Mouse (Mus musculus): ENCODE results near the gene Ppp1r37. TPM values are rescaled to one million over a fixed set of nuclear protein-coding genes. Genes with fewer than 3 reads are reported as not detected.

Gene Ppp1r37
- polyA plus RNA-seq, 1 experiment from 2014 or later = 3.1 TPM

DNA sequence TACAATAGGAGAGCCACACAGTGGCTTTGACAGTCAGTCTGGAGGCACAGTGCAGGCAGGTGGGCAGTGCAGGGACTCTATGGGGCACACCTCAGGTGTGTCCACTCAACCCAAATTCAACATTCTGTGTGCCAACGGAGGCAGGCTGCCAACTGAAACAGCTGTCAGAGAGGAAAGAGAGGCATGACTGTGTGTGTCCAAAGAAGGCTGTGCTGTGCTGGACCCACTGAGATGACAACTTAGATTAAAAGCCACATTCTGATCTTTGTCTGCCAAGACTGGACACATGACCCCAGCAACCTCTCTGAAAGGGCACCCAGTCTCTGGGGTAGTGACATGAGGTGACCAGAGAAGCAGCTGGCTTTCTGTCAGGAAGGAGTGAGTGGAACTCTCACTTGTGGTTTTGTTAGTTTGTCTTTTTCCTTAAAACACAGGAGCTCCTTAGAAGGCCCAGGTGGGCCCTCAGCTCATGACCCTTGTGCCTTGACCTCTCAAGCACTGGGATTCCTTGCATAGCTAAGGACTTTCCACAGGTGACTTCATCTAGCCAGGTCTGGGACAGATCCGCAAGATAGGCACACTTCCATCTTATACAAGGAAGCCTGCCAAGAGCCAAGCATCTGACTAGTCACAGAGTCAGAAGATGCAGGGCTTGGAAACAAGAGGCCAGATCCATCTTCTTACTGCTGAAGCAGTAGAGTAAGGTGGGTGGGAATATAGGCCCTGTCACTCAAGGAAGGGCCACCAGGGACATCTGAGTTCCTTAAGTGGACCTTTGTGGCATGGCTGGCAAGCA lies 21.9 kb downstream of the Ppp1r37 start:
- no peak for ATAC-seq (replicated peaks; ENCODE audit: low FRiP score)
- no peak overlapping the region for H3K4me3 ChIP-seq (ENCODE audit: low read depth, low read length)
- no peaks in the 10 kb centered on the region for H3K9me3 ChIP-seq (ENCODE audit: control insufficient read depth, low read length)
- no peaks in the 10 kb centered on the region for H3K27me3 ChIP-seq (replicated peaks; ENCODE audit: control insufficient read depth, insufficient read depth, low read length)
- H3K4me2 ChIP-seq = no peak overlapping the region
- no peak overlapping the region for H3K27ac ChIP-seq (ENCODE audit: low read depth, low read length)
- no peak overlapping the region for H3K9ac ChIP-seq (ENCODE audit: low read depth, low read length)
- no peak for DNase-seq (ENCODE audit: low spot score)
- H3K36me3 ChIP-seq (ENCODE audit: control insufficient read depth, insufficient read depth, low read length) = 0 out of 2 replicates have a peak, but pooled peaks cover 2% of the 10 kb centered on the region
- 92% methylated on average over 2 of the region's 2 CpGs for WGBS
- peaks cover 2% of the 10 kb centered on the region; the same call in 1 of the 2 replicates for H3K4me1 ChIP-seq (replicated peaks; ENCODE audit: control insufficient read depth, insufficient read depth, low read length)

DNA sequence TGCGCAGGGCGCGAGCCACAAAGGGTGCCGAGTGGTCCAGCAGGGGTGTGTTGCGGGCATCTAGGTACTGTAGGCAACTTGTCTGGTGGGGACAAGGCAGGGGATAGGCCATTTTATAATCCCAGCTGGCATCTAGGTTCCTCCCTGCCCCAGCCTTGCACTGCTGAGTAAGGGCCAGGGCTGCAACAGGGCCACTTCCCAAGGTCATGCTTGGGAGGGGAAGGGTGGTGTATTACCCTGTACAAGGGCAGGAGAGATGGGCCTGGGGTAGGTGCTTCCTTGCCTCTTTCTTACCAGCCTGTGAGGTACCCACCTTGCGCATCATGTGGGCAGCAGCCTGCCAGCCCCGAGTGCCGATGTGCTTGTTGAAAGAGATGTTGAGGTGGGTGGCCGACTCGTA lies 28.2 kb downstream of the Ppp1r37 start:
- Histone ChIP-seq H3K9ac (ENCODE audit: low read depth, low read length) (no peak overlapping the region), H3K4me1 (replicated peaks; ENCODE audit: control insufficient read depth, insufficient read depth, low read length) (no peaks in the 10 kb centered on the region), H3K36me3 (ENCODE audit: control insufficient read depth, insufficient read depth, low read length) (peaks cover 50% of the 10 kb centered on the region), H3K27ac (ENCODE audit: low read depth, low read length) (no peak overlapping the region), H3K9me3 (ENCODE audit: control insufficient read depth, low read length) (no peaks in the 10 kb centered on the region), H3K4me3 (ENCODE audit: low read depth, low read length) (no peak overlapping the region), H3K27me3 (replicated peaks; ENCODE audit: control insufficient read depth, insufficient read depth, low read length) (no peaks in the 10 kb centered on the region), H3K4me2 (no peak overlapping the region)
- ATAC-seq (replicated peaks; ENCODE audit: low FRiP score) (no peak), DNase-seq (ENCODE audit: low spot score) (no peak)
- WGBS = 96% methylated on average over 10 of the region's 10 CpGs

DNA sequence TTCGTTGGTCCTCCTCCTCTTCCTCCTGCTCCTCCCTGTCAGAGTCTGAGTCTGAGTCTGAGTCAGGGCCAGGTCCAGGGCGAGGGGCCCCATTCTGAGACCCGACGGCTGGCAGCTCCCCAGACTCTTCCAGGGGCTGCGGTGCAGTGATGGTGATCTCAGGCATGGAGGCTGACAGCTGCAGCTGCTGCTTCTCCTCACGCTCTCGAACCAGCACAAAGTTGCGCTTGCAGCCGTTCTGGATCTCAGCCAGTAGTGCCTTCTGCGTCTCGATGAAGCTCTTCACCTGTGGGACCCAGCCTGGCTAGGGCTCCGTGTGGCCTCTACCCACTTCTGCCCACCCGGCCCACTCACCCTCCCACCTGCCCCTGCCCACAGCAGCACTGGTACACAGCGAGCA lies 30.6 kb downstream of the Ppp1r37 start:
- Histone ChIP-seq H3K4me1 (replicated peaks; ENCODE audit: control insufficient read depth, insufficient read depth, low read length) (no peaks in the 10 kb centered on the region), H3K4me3 (ENCODE audit: low read depth, low read length) (no peak overlapping the region), H3K9ac (ENCODE audit: low read depth, low read length) (no peak overlapping the region), H3K27ac (ENCODE audit: low read depth, low read length) (no peak overlapping the region), H3K9me3 (ENCODE audit: control insufficient read depth, low read length) (no peaks in the 10 kb centered on the region), H3K4me2 (no peak overlapping the region), H3K27me3 (replicated peaks; ENCODE audit: control insufficient read depth, insufficient read depth, low read length) (no peaks in the 10 kb centered on the region), H3K36me3 (ENCODE audit: control insufficient read depth, insufficient read depth, low read length) (peaks cover 54% of the 10 kb centered on the region)
- ATAC-seq (replicated peaks; ENCODE audit: low FRiP score) = no peak
- DNase-seq (ENCODE audit: low spot score) = no peak
- 91% methylated on average over 14 of the region's 14 CpGs for WGBS

DNA sequence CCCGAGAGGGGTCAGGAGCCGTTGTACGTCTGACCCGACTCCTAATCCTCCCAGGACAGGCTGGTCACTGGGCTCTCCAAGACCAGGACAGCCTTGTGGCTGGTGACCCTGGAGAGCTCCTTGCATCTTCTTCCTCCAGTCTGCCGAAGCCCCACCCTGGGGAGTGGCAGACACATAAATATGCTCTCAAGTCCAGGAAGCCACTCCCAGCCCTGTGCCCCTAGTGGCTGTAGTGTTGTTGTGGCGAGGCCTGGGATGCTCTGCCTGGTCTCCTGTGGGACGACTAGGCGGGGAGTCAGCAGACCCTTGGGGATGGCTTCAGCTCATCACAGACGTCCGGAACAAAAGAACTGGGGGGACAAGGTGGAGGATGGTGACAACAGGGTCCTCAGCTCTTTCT lies 31.8 kb downstream of the Ppp1r37 start:
- Histone ChIP-seq H3K9me3 (ENCODE audit: control insufficient read depth, low read length) (no peaks in the 10 kb centered on the region), H3K4me2 (no peak overlapping the region), H3K36me3 (ENCODE audit: control insufficient read depth, insufficient read depth, low read length) (peaks cover 54% of the 10 kb centered on the region), H3K4me3 (ENCODE audit: low read depth, low read length) (no peak overlapping the region), H3K27ac (ENCODE audit: low read depth, low read length) (no peak overlapping the region), H3K9ac (ENCODE audit: low read depth, low read length) (no peak overlapping the region), H3K4me1 (replicated peaks; ENCODE audit: control insufficient read depth, insufficient read depth, low read length) (no peaks in the 10 kb centered on the region), H3K27me3 (replicated peaks; ENCODE audit: control insufficient read depth, insufficient read depth, low read length) (no peaks in the 10 kb centered on the region)
- DNase-seq (ENCODE audit: low spot score) (no peak), ATAC-seq (replicated peaks; ENCODE audit: low FRiP score) (no peak)
- 81% methylated on average over 10 of the region's 10 CpGs for WGBS

DNA sequence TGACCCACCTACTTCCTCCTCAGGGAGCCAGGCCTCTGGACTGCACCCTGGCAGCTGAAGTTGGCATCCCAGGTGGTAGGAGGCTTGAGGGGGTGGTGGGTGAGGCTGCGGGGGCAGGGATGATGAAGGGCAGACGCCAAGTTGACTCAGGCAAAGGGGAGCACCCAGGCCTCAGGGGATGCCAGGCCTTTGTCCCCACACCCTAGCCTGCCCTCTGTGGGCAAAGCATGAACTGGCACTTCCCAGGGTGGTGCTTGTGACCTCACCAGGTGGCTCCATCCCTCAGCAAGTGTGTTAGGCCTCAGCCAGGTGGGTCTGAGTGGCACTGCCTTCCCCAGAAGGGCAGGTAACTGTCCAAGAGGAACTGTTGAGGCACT lies 37.8 kb downstream of the Ppp1r37 start:
- 59% methylated on average over 2 of the region's 2 CpGs for WGBS
- H3K9me3 ChIP-seq (ENCODE audit: control insufficient read depth, low read length) = no peaks in the 10 kb centered on the region
- H3K27me3 ChIP-seq (replicated peaks; ENCODE audit: control insufficient read depth, insufficient read depth, low read length) = peaks cover 56% of the 10 kb centered on the region
- no peak overlapping the region for H3K4me2 ChIP-seq
- no peak for DNase-seq (ENCODE audit: low spot score)
- ATAC-seq (replicated peaks; ENCODE audit: low FRiP score) = no peak
- peaks cover 8% of the 10 kb centered on the region; the same call in 1 of the 2 replicates for H3K36me3 ChIP-seq (ENCODE audit: control insufficient read depth, insufficient read depth, low read length)
- H3K27ac ChIP-seq (ENCODE audit: low read depth, low read length) = no peak overlapping the region
- H3K4me1 ChIP-seq (replicated peaks; ENCODE audit: control insufficient read depth, insufficient read depth, low read length) = peaks cover 19% of the 10 kb centered on the region
- no peak overlapping the region for H3K4me3 ChIP-seq (ENCODE audit: low read depth, low read length)
- no peak overlapping the region for H3K9ac ChIP-seq (ENCODE audit: low read depth, low read length)

DNA sequence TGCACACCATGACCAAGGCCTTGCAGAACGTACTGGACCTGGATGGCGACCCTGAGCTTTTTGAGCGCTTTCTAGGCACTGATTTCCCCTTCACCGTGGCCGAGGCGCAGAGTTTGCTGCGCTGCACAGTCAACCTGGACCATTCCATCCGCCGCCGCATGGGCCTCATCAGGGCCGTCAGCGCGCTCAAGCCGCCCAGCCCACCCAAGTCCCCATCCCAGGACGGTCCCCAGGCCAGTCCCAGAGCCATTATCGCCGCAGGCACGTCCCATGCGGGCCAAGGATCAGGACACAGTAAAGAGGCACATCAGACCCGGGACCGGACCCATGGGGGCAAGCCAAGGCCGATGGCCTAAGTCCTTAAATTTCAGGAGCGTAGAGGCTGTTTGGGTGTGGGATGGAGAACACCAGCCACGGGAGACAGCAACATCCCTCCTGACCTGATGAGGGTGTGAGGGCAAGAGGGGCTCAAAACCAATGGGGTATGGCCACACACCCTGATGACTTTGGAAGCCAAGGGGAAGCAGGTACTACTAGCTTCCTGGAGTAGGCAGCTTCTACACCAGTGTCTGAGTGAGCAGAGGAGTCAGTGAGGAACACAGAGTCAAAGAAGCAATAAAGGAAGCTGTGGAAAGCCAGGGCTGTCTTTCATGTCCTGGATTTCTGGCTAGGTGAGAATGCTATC lies 38.3 kb downstream of the Ppp1r37 start:
- Histone ChIP-seq H3K4me2 (peak overlapping the region; percentile 84), H3K9me3 (ENCODE audit: control insufficient read depth, low read length) (no peaks in the 10 kb centered on the region), H3K27ac (ENCODE audit: low read depth, low read length) (no peak overlapping the region), H3K27me3 (replicated peaks; ENCODE audit: control insufficient read depth, insufficient read depth, low read length) (peaks cover 61% of the 10 kb centered on the region), H3K36me3 (ENCODE audit: control insufficient read depth, insufficient read depth, low read length) (peaks cover 5% of the 10 kb centered on the region; the same call in 1 of the 2 replicates), H3K9ac (ENCODE audit: low read depth, low read length) (no peak overlapping the region; the same call in 1 of the 2 replicates), H3K4me1 (replicated peaks; ENCODE audit: control insufficient read depth, insufficient read depth, low read length) (peaks cover 24% of the 10 kb centered on the region), H3K4me3 (ENCODE audit: low read depth, low read length) (peak overlapping the region; percentile 46)
- 14% methylated on average over 24 of the region's 24 CpGs for WGBS
- no peak for ATAC-seq (replicated peaks; ENCODE audit: low FRiP score)
- DNase-seq (ENCODE audit: low spot score) = no peak

DNA sequence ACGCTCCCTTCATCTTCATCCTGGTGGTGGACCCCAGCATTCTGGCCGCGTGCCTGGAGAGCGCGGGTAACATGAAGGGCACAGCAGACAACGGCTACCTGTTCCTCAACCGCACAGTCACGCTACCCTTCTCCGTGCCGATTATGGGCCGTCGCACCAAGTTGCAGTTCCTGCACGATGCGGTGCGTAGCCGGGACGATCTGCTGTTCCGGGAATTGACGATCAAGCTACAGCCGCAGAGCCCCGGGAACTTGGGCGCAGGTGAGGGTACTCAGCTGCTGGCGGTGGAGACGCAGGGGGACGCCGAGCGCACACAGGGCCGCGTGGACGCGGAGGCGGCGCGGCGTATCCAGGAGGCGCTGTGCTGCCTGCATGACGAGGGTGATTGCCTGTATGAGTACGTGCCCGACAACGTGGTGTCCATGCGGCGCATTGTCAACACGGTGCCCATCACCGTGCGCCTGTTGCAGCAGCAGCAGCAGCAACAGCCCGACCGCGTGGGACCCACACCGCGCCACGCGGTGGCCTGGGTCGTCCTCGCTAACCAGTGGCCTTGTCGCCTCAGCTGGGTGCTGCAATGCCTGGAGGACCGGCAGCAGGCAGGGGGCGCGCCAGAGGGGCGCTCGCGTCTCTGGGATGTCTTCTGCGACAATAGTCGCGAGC lies 39.0 kb downstream of the Ppp1r37 start:
- DNase-seq (ENCODE audit: low spot score) = peak; percentile 78
- H3K36me3 ChIP-seq (ENCODE audit: control insufficient read depth, insufficient read depth, low read length) = 0 out of 2 replicates have a peak, but pooled peaks cover 1% of the 10 kb centered on the region
- WGBS = 3% methylated on average over 62 of the region's 64 CpGs
- H3K9ac ChIP-seq (ENCODE audit: low read depth, low read length) = peak overlapping the region; percentile 41
- peak; percentile 37; the same call in 1 of the 2 replicates for ATAC-seq (replicated peaks; ENCODE audit: low FRiP score)
- H3K9me3 ChIP-seq (ENCODE audit: control insufficient read depth, low read length) = no peaks in the 10 kb centered on the region
- peak overlapping the region; percentile 46 for H3K4me3 ChIP-seq (ENCODE audit: low read depth, low read length)
- peak overlapping the region; percentile 84 for H3K4me2 ChIP-seq
- H3K4me1 ChIP-seq (replicated peaks; ENCODE audit: control insufficient read depth, insufficient read depth, low read length) = peaks cover 26% of the 10 kb centered on the region
- H3K27me3 ChIP-seq (replicated peaks; ENCODE audit: control insufficient read depth, insufficient read depth, low read length) = peaks cover 68% of the 10 kb centered on the region
- H3K27ac ChIP-seq (ENCODE audit: low read depth, low read length) = no peak overlapping the region

DNA sequence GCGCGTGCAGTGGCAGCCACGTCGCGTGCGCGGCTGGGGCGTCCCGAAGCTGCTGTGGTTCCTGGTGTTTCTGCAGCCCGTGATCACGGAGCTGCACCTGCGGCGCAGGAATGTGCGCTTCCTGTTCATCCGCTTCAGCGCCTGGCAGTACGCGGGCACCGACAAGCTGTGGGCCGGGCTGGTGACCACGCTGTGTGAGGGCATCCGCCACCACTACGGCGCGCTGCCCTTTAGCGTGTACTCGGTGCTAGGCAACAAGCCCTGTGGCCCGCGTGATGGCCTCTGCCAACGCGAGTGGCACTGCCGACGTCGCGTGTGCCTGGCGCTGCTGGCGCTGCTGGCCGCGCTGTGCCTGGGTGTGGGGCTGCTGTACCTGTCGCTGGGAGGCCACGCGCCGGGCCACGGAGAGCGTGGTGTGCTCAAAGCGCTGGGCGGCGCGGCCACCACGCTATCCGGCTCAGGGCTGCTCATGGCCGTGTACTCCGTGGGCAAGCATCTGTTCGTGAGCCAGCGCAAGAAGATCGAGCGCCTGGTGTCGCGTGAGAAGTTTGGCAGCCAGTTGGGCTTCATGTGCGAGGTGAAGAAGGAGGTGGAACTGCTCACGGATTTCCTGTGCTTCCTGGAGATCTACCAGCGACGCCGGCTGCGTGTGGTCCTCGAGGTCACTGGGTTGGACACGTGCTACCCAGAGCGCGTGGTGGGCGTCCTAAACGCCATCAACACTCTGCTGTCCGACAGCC lies 39.7 kb downstream of the Ppp1r37 start:
- WGBS = 18% methylated on average over 72 of the region's 72 CpGs
- DNase-seq (ENCODE audit: low spot score) (no peak), ATAC-seq (replicated peaks; ENCODE audit: low FRiP score) (no peak)
- Histone ChIP-seq H3K9ac (ENCODE audit: low read depth, low read length) (peak overlapping the region; percentile 41; the same call in 1 of the 2 replicates), H3K4me1 (replicated peaks; ENCODE audit: control insufficient read depth, insufficient read depth, low read length) (peaks cover 26% of the 10 kb centered on the region), H3K4me3 (ENCODE audit: low read depth, low read length) (peak overlapping the region; percentile 46), H3K9me3 (ENCODE audit: control insufficient read depth, low read length) (no peaks in the 10 kb centered on the region), H3K36me3 (ENCODE audit: control insufficient read depth, insufficient read depth, low read length) (no peaks in the 10 kb centered on the region), H3K4me2 (peak overlapping the region; percentile 84), H3K27me3 (replicated peaks; ENCODE audit: control insufficient read depth, insufficient read depth, low read length) (peaks cover 74% of the 10 kb centered on the region), H3K27ac (ENCODE audit: low read depth, low read length) (no peak overlapping the region)
